Mouse (Mus musculus) leukemia stem cell, adult 10-12 weeks (primary cell): ENCODE results near the gene Slc34a2. TPM values are rescaled to one million over a fixed set of nuclear protein-coding genes. Genes with fewer than 3 reads are reported as not detected.

Source experiments
- polyA plus RNA-seq: library from polyadenylated mRNA; stranded (reverse); fragments of >175 nt; gene quantifications from 2 replicates; pipeline ENCODE4 v1.2.3, GENCODE M21; 2012; ENCODE audit warnings: low replicate concordance

Gene Slc34a2
- polyA plus RNA-seq: not detected in 2 replicates

DNA sequence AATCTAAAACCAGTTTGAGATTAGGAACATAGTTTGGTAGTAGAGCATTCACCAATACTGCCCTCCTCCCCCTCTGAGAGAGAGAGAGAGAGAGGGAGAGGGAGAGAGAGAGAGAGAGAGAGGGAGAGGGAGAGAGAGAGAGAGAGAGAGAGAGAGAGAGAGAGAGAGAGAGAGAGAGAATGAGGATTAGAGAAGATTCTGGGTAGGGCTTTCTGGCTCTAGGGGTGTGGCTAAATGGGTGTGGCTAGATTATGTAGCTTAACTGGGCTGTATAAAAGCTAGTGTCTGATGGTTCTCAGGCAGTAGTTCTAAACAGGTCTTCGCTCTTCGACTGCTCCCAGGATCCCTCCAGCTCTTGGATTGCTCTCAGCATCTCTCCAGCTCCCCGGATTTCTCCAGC, at the start of gene Slc34a2:
TSS of gene Slc34a2 (plus strand) at position 301 of the 400 bp plus-strand sequence.

Other genes starting within 250 kb of the Slc34a2 start
- gene Anapc4, start 204.1 kb upstream of the Slc34a2 start, polyA plus RNA-seq: 1.7 and 9.0 TPM in 2 replicates
- 0.05 TPM in 1 of 2 replicates, not detected in the other for gene Sel1l3, start 175.8 kb downstream of the Slc34a2 start, polyA plus RNA-seq
- 23.8 and 98.9 TPM in 2 replicates for gene Smim20, start 229.0 kb downstream of the Slc34a2 start, polyA plus RNA-seq